Mouse (Mus musculus) adrenal gland, postnatal 4 days (tissue): ENCODE data around the gene Abcc9. TPM values are rescaled to one million over a fixed set of nuclear protein-coding genes. Genes with fewer than 3 reads are reported as not detected.

Source experiments
- DNase-seq, 2 experiments: peaks; one replicate each; pipeline ENCODE4 v3.0.0; 2021 to 2022; ENCODE audit warnings: low spot score in 2 of 2, mixed read lengths in 2 of 2
- long read RNA-seq, 2 experiments: library from polyadenylated mRNA; stranded (forward); transcript quantifications; one replicate each; pipeline ENCODE4 v2.0.0; 2021
- total RNA-seq, 2 experiments: library from RNA; stranded (reverse); gene quantifications; 2 replicates each; pipeline ENCODE4 v1.2.3; 2021

Gene Abcc9
- 10 to 100 TPM; 29.3 to 32.6 TPM for total RNA-seq
- long read RNA-seq, experiment 1, partial matches to known transcripts: 0 of 1 reads
- long read RNA-seq, experiment 1, other reads (novel, unspliced or antisense): 1 of 1 reads
- long read RNA-seq, experiment 2, partial matches to known transcripts: 2 of 6 reads
- long read RNA-seq, experiment 2, other reads (novel, unspliced or antisense): 4 of 6 reads

- DNase-seq: no peak
These were observed at the start of gene Abcc9 for GRCm38 (mm10) chr6:142701652-142702637. Gene Abcc9, minus strand, starts transcription at chr6:142702315.

- no peak for DNase-seq
These were observed 49.2 kb upstream of the Abcc9 start for GRCm38 (mm10) chr6:142751365-142751764.

- DNase-seq: no peak
These were observed 46.1 kb upstream of the Abcc9 start for GRCm38 (mm10) chr6:142748057-142748708.

- no peak for DNase-seq
These were observed 45.0 kb upstream of the Abcc9 start for GRCm38 (mm10) chr6:142747165-142747564.

GRCm38 (mm10) chr6:142746765-142747164 is 44.6 kb upstream of the Abcc9 start:
- no peak for DNase-seq

- no peak for DNase-seq
These were observed 43.4 kb upstream of the Abcc9 start for GRCm38 (mm10) chr6:142745484-142745883.

- no peak for DNase-seq
These were observed 41.1 kb upstream of the Abcc9 start for GRCm38 (mm10) chr6:142743193-142743592.

- DNase-seq: no peak
These were observed 39.6 kb upstream of the Abcc9 start for GRCm38 (mm10) chr6:142741763-142742162.

- no peak for DNase-seq
These were observed 36.5 kb upstream of the Abcc9 start for GRCm38 (mm10) chr6:142738637-142739036.

- no peak for DNase-seq
These were observed 36.1 kb upstream of the Abcc9 start for GRCm38 (mm10) chr6:142738225-142738624.

GRCm38 (mm10) chr6:142735302-142736005 is 33.3 kb upstream of the Abcc9 start:
- no peak for DNase-seq

GRCm38 (mm10) chr6:142732567-142733290 is 30.6 kb upstream of the Abcc9 start:
- no peak for DNase-seq

- no peak for DNase-seq
These were observed 23.9 kb upstream of the Abcc9 start for GRCm38 (mm10) chr6:142726032-142726431.

GRCm38 (mm10) chr6:142721731-142722130 is 19.6 kb upstream of the Abcc9 start:
- no peak for DNase-seq

GRCm38 (mm10) chr6:142720641-142721040 is 18.5 kb upstream of the Abcc9 start:
- DNase-seq: no peak

- no peak for DNase-seq
These were observed 16.1 kb upstream of the Abcc9 start for GRCm38 (mm10) chr6:142718167-142718566.

GRCm38 (mm10) chr6:142717186-142717585 is 15.1 kb upstream of the Abcc9 start:
- no peak for DNase-seq

- DNase-seq: no peak
These were observed 12.9 kb upstream of the Abcc9 start for GRCm38 (mm10) chr6:142715026-142715425.

GRCm38 (mm10) chr6:142711106-142711505 is 9.0 kb upstream of the Abcc9 start:
- no peak for DNase-seq

- DNase-seq: no peak
These were observed 8.6 kb upstream of the Abcc9 start for GRCm38 (mm10) chr6:142710690-142711089.

GRCm38 (mm10) chr6:142708369-142708768 is 6.3 kb upstream of the Abcc9 start:
- DNase-seq: no peak
